Mouse (Mus musculus): ENCODE measurements around the gene Fam172a.
A peak's percentile ranks its signal among the peaks of the same experiment; 100 is the strongest.

DNA sequence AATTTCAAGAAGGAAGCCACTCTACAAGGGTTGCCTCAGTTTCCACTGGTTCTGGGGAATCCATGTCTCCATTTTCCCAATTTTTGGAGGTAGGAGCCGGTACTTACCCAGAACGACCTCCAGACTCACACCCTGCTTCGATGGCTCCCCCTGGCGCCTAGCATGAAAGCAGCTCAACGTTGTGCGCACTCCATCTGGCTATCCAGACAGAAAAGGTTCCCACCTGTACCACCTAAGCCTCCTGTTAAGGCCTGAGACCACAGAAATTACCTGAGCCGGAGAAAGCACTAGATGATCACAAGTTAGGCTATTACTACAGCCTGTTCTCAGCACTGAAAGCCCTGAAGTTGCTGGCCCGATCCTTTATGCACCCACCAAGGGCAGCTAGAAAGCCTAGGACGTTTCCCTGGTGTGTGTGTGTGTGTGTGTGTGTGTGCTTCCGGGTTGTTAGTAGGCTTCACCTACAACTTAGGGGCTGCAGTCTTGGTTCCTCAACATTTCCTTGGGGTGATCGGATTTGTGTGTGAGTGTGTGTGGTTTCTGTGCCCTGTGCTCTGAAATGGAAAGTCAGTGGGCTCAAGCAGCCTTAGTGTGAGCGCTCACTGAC, 484.6 kb downstream of the Fam172a start:
- no peak for TF ChIP-seq POLR2A (IDR thresholded peaks at IDR 0.05; ENCODE audit: low read depth, low read length)
- peak; percentile 58; the same call in 1 of the 2 replicates for TF ChIP-seq CTCF (IDR thresholded peaks at IDR 0.05; ENCODE audit: borderline replicate concordance, insufficient read depth, low read length)
